Mouse (Mus musculus): ENCODE data around the gene Cyb5r2.

The Cyb5r2 gene

GRCm38 (mm10) chr7:107757308-107758151 lies at the start of gene Cyb5r2:
Gene Cyb5r2, minus strand, starts transcription at chr7:107758032.
- DNase-seq (ENCODE audit: low read depth, low spot score) = no peak

- no peak for DNase-seq (ENCODE audit: low read depth, low spot score)
Observed at GRCm38 (mm10) chr7:107802138-107802537, 44.3 kb upstream of the Cyb5r2 start.

GRCm38 (mm10) chr7:107801108-107801507 lies 43.3 kb upstream of the Cyb5r2 start, which contains the start of gene Ovch2:
Gene Ovch2, minus strand, starts transcription at chr7:107801208.
- DNase-seq (ENCODE audit: low read depth, low spot score) = no peak

- DNase-seq (ENCODE audit: low read depth, low spot score) = no peak
Observed at GRCm38 (mm10) chr7:107796500-107796899, 38.7 kb upstream of the Cyb5r2 start.

GRCm38 (mm10) chr7:107787977-107788620 lies 30.3 kb upstream of the Cyb5r2 start:
- DNase-seq (ENCODE audit: low read depth, low spot score) = no peak

GRCm38 (mm10) chr7:107779611-107780010 lies 21.8 kb upstream of the Cyb5r2 start:
- DNase-seq (ENCODE audit: low read depth, low spot score) = no peak

GRCm38 (mm10) chr7:107778216-107778615 lies 20.4 kb upstream of the Cyb5r2 start:
- no peak for DNase-seq (ENCODE audit: low read depth, low spot score)

GRCm38 (mm10) chr7:107770812-107771211 lies 13.0 kb upstream of the Cyb5r2 start:
- DNase-seq (ENCODE audit: low read depth, low spot score) = no peak

GRCm38 (mm10) chr7:107756748-107757147 lies 1.1 kb downstream of the Cyb5r2 start:
- no peak for DNase-seq (ENCODE audit: low read depth, low spot score)

GRCm38 (mm10) chr7:107755905-107756304 lies 1.9 kb downstream of the Cyb5r2 start:
- DNase-seq (ENCODE audit: low read depth, low spot score) = no peak

GRCm38 (mm10) chr7:107752031-107752520 lies 5.8 kb downstream of the Cyb5r2 start:
- DNase-seq (ENCODE audit: low read depth, low spot score) = no peak

GRCm38 (mm10) chr7:107749721-107750120 lies 8.1 kb downstream of the Cyb5r2 start:
- no peak for DNase-seq (ENCODE audit: low read depth, low spot score)

GRCm38 (mm10) chr7:107749270-107749669 lies 8.6 kb downstream of the Cyb5r2 start:
- peak; percentile 25 for DNase-seq (ENCODE audit: low read depth, low spot score)

- DNase-seq (ENCODE audit: low read depth, low spot score) = peak; percentile 47
Observed at GRCm38 (mm10) chr7:107747954-107748353, 9.9 kb downstream of the Cyb5r2 start.

- no peak for DNase-seq (ENCODE audit: low read depth, low spot score)
Observed at GRCm38 (mm10) chr7:107747476-107747875, 10.4 kb downstream of the Cyb5r2 start.

GRCm38 (mm10) chr7:107746036-107746435 lies 11.8 kb downstream of the Cyb5r2 start:
- DNase-seq (ENCODE audit: low read depth, low spot score) = no peak

- no peak for DNase-seq (ENCODE audit: low read depth, low spot score)
Observed at GRCm38 (mm10) chr7:107745111-107745510, 12.7 kb downstream of the Cyb5r2 start.

- no peak for DNase-seq (ENCODE audit: low read depth, low spot score)
Observed at GRCm38 (mm10) chr7:107744454-107744853, 13.4 kb downstream of the Cyb5r2 start.

GRCm38 (mm10) chr7:107742963-107743465 lies 14.8 kb downstream of the Cyb5r2 start:
- no peak for DNase-seq (ENCODE audit: low read depth, low spot score)

- no peak for DNase-seq (ENCODE audit: low read depth, low spot score)
Observed at GRCm38 (mm10) chr7:107738726-107739125, 19.1 kb downstream of the Cyb5r2 start.

GRCm38 (mm10) chr7:107733162-107733561 lies 24.7 kb downstream of the Cyb5r2 start:
- DNase-seq (ENCODE audit: low read depth, low spot score) = no peak

GRCm38 (mm10) chr7:107730587-107730986 lies 27.2 kb downstream of the Cyb5r2 start:
- no peak for DNase-seq (ENCODE audit: low read depth, low spot score)

Data from skeletal muscle tissue, adult 2 months (tissue).